Mouse (Mus musculus) forebrain, postnatal 0 days (tissue): ENCODE results near the gene Golgb1. TPM values are rescaled to one million over a fixed set of nuclear protein-coding genes. Genes with fewer than 3 reads are reported as not detected.

Source experiments
- ATAC-seq: fragments of 200-750 bp; cut with Nextera tagmentation; 2 replicates; pipeline ENCODE4 v1.8.0; 2017; ENCODE audit warnings: mild to moderate bottlenecking, moderate library complexity
- DNase-seq: peaks from one replicate; pipeline ENCODE4 v3.0.0-alpha.2; 2015
- H3K27ac ChIP-seq: fragments of 300-500 bp; sonication (generic); 2 replicates; pipeline ENCODE4 v1.5.1; 2014; ENCODE audit warnings: low read depth, mild to moderate bottlenecking, antibody characterized with exemption, low read length, moderate library complexity, mixed read lengths
- H3K27me3 ChIP-seq: fragments of 300-500 bp; sonication (generic); 2 replicates; pipeline ENCODE4 v1.6.1; 2014; ENCODE audit warnings: mild to moderate bottlenecking, low read length, mixed read lengths; ENCODE audit not compliant: insufficient read depth
- H3K36me3 ChIP-seq: fragments of 300-500 bp; sonication (generic); 2 replicates; pipeline ENCODE4 v1.6.1; 2014; ENCODE audit warnings: mild to moderate bottlenecking, moderate library complexity; ENCODE audit not compliant: insufficient read depth
- H3K4me1 ChIP-seq: fragments of 300-500 bp; sonication (generic); 2 replicates; pipeline ENCODE4 v1.6.1; 2014; ENCODE audit warnings: antibody characterized with exemption; ENCODE audit not compliant: insufficient read depth
- H3K4me2 ChIP-seq: fragments of 300-500 bp; sonication (generic); 2 replicates; pipeline ENCODE4 v1.6.1; 2014; ENCODE audit warnings: low read depth, mild to moderate bottlenecking, moderate library complexity
- H3K4me3 ChIP-seq: fragments of 300-500 bp; sonication (generic); 2 replicates; pipeline ENCODE4 v1.5.1; 2014; ENCODE audit warnings: low read depth, low read length, mixed read lengths
- H3K9ac ChIP-seq: fragments of 300-500 bp; sonication (generic); 2 replicates; pipeline ENCODE4 v1.6.1; 2014; ENCODE audit warnings: mild to moderate bottlenecking
- H3K9me3 ChIP-seq: fragments of 300-500 bp; sonication (generic); 2 replicates; pipeline ENCODE4 v1.6.1; 2016; ENCODE audit warnings: low read length
- CTCF ChIP-seq: sonication (generic); IDR thresholded peaks from 2 replicates; pipeline ENCODE4 v1.5.1; 2016; ENCODE audit warnings: antibody characterized with exemption, control low read depth, low read depth
- WGBS: fragments of 180-500 bp; shearing (Covaris S2); extraction: QIAGEN DNeasy Blood & Tissue Kit; methylation state at CpG from one replicate; pipeline ENCODE4 v1.1.7; 2014; 5-methylcytosine and 5-hydroxymethylcytosine counted together
- polyA plus RNA-seq: library from polyadenylated mRNA; unstranded; fragments of >200 nt; fragmentation: Nextera tagmentation; extraction: Ambion mirVana; gene quantifications from 2 replicates; pipeline ENCODE4 v1.2.1, GENCODE M21; 2015
- total RNA-seq: library from RNA; depleted of rRNA; stranded (reverse); fragments of >200 nt; gene quantifications from 2 replicates; pipeline ENCODE4 v1.2.3, GENCODE M21; 2014

Gene Golgb1
- total and polyA plus RNA-seq, 2 experiments from 2014 or later: 30.2 to 87.1 TPM

GRCm38 (mm10) chr16:36931976-36932375 lies 57.0 kb downstream of the Golgb1 start:
- H3K4me3 ChIP-seq: no peak overlapping the region
- TF ChIP-seq CTCF: no peak
- ATAC-seq: no peak
- no peaks in the 10 kb centered on the region for H3K9me3 ChIP-seq
- 90% methylated on average over 3 of the region's 3 CpGs for WGBS
- H3K36me3 ChIP-seq: peaks cover 59% of the 10 kb centered on the region
- no peaks in the 10 kb centered on the region for H3K27me3 ChIP-seq
- no peaks in the 10 kb centered on the region for H3K4me1 ChIP-seq
- no peak overlapping the region for H3K4me2 ChIP-seq
- DNase-seq: no peak
- H3K9ac ChIP-seq: no peak overlapping the region
- no peak overlapping the region for H3K27ac ChIP-seq

- Histone ChIP-seq H3K9me3 (no peaks in the 10 kb centered on the region), H3K36me3 (peaks cover 54% of the 10 kb centered on the region), H3K27ac (no peak overlapping the region), H3K4me1 (no peaks in the 10 kb centered on the region), H3K4me3 (no peak overlapping the region), H3K27me3 (no peaks in the 10 kb centered on the region), H3K4me2 (no peak overlapping the region), H3K9ac (no peak overlapping the region)
- WGBS: 92% methylated on average over 6 of the region's 6 CpGs
- no peak for ATAC-seq
- no peak for DNase-seq
- no peak for TF ChIP-seq CTCF
These were observed 57.6 kb downstream of the Golgb1 start for GRCm38 (mm10) chr16:36932546-36932945.

GRCm38 (mm10) chr16:36934131-36934840 lies 59.3 kb downstream of the Golgb1 start:
- Histone ChIP-seq H3K27ac (no peak overlapping the region), H3K27me3 (no peaks in the 10 kb centered on the region), H3K9ac (no peak overlapping the region), H3K4me2 (no peak overlapping the region), H3K4me3 (no peak overlapping the region), H3K36me3 (peaks cover 37% of the 10 kb centered on the region), H3K9me3 (no peaks in the 10 kb centered on the region), H3K4me1 (no peaks in the 10 kb centered on the region)
- TF ChIP-seq CTCF: no peak
- DNase-seq (no peak), ATAC-seq (no peak)
- WGBS: 83% methylated on average over 6 of the region's 6 CpGs

- Histone ChIP-seq H3K27me3 (no peaks in the 10 kb centered on the region), H3K4me1 (no peaks in the 10 kb centered on the region), H3K4me3 (no peak within 1 kb of the TSS), H3K9ac (no peak within 1 kb of the TSS), H3K36me3 (peaks cover 30% of the 10 kb centered on the region), H3K4me2 (no peak within 1 kb of the TSS), H3K27ac (no peak within 1 kb of the TSS), H3K9me3 (no peaks in the 10 kb centered on the region)
- TF ChIP-seq CTCF: no peak
- ATAC-seq (no peak), DNase-seq (no peak)
- 81% methylated on average over 7 of the region's 7 CpGs for WGBS
These were observed 60.1 kb downstream of the Golgb1 start, which contains the start of gene Hcls1 for GRCm38 (mm10) chr16:36934841-36935620. TSS of gene Hcls1 (plus strand) at chr16:36934983.

- Histone ChIP-seq H3K9me3 (no peaks in the 10 kb centered on the region), H3K4me2 (no peak overlapping the region), H3K27ac (no peak overlapping the region), H3K4me1 (no peaks in the 10 kb centered on the region), H3K36me3 (peaks cover 22% of the 10 kb centered on the region), H3K4me3 (no peak overlapping the region), H3K27me3 (no peaks in the 10 kb centered on the region), H3K9ac (no peak overlapping the region)
- no peak for TF ChIP-seq CTCF
- DNase-seq (no peak), ATAC-seq (no peak)
- 93% methylated on average over 3 of the region's 3 CpGs for WGBS
These were observed 60.9 kb downstream of the Golgb1 start for GRCm38 (mm10) chr16:36935814-36936213.

GRCm38 (mm10) chr16:36941137-36941727 lies 66.3 kb downstream of the Golgb1 start:
- ATAC-seq: no peak
- H3K4me1 ChIP-seq: no peaks in the 10 kb centered on the region
- DNase-seq: no peak
- no peaks in the 10 kb centered on the region for H3K9me3 ChIP-seq
- no peak overlapping the region for H3K4me3 ChIP-seq
- H3K36me3 ChIP-seq: no peaks in the 10 kb centered on the region
- no peak overlapping the region for H3K9ac ChIP-seq
- no peak overlapping the region for H3K4me2 ChIP-seq
- WGBS: 74% methylated on average over 6 of the region's 6 CpGs
- TF ChIP-seq CTCF: no peak
- H3K27me3 ChIP-seq: no peaks in the 10 kb centered on the region
- no peak overlapping the region for H3K27ac ChIP-seq

- Histone ChIP-seq H3K27me3 (no peaks in the 10 kb centered on the region), H3K9me3 (no peaks in the 10 kb centered on the region), H3K4me3 (no peak overlapping the region), H3K4me2 (no peak overlapping the region), H3K27ac (no peak overlapping the region), H3K4me1 (no peaks in the 10 kb centered on the region), H3K9ac (no peak overlapping the region), H3K36me3 (no peaks in the 10 kb centered on the region)
- ATAC-seq: no peak
- DNase-seq: no peak
- TF ChIP-seq CTCF: no peak
- WGBS: 30% methylated on average over 4 of the region's 4 CpGs
These were observed 67.0 kb downstream of the Golgb1 start for GRCm38 (mm10) chr16:36941895-36942294.
